Mouse (Mus musculus): ENCODE measurements around the gene Gm11444.

GRCm38 (mm10) chr11:85799456-85799855, 50.7 kb downstream of the Gm11444 start:
- no peak for TF ChIP-seq CTCF (IDR thresholded peaks at IDR 0.05; ENCODE audit: control insufficient read depth, insufficient read depth, insufficient replicate concordance, low read depth, low read length)
- no peak for TF ChIP-seq POLR2A (IDR thresholded peaks at IDR 0.05; ENCODE audit: control insufficient read depth, low read depth, low read length)

Measured in testis, adult 2 months (tissue).